Mouse (Mus musculus) liver, embryonic 14.5 days (tissue): ENCODE data around the gene 2310011J03Rik. TPM values are rescaled to one million over a fixed set of nuclear protein-coding genes. Genes with fewer than 3 reads are reported as not detected.

Experiments
- ATAC-seq: fragments of 200-750 bp; cut with Nextera tagmentation; 2 replicates; pipeline ENCODE4 v1.8.0; 2017; ENCODE audit warnings: moderate number of reproducible peaks, mild to moderate bottlenecking, moderate library complexity; ENCODE audit not compliant: insufficient read depth
- DNase-seq, 3 experiments: peaks; one replicate each; pipeline ENCODE4 v3.0.0-alpha.2; 2012 to 2013; ENCODE audit warnings: low read depth in 3 of 3, low spot score in 3 of 3
- H3K27ac ChIP-seq: fragments of 300-500 bp; sonication (generic); 2 replicates; pipeline ENCODE4 v1.5.1; 2014; ENCODE audit warnings: moderate library complexity, mild to moderate bottlenecking, control low read depth, inconsistent platforms
- H3K27me3 ChIP-seq: fragments of 300-500 bp; sonication (generic); 2 replicates; pipeline ENCODE4 v1.6.1; 2014; ENCODE audit warnings: mild to moderate bottlenecking, low read length, moderate library complexity; ENCODE audit not compliant: control insufficient read depth, insufficient read depth
- H3K36me3 ChIP-seq: fragments of 300-500 bp; sonication (generic); replicated peaks from 2 replicates; pipeline ENCODE4 v1.6.1; 2014; ENCODE audit warnings: low read depth; ENCODE audit not compliant: control insufficient read depth, insufficient read depth
- H3K4me1 ChIP-seq, 2 experiments: fragments of 200-500 bp in 1 of 2; fragments of 300-500 bp in 1 of 2; sonication (generic) in 1 of 2; replicated peaks; 2 replicates each; pipeline ENCODE4 v1.6.1; 2012 to 2014; ENCODE audit warnings: antibody characterized with exemption in 1 of 2, inconsistent platforms in 1 of 2, low read length in 1 of 2; ENCODE audit not compliant: control insufficient read depth in 2 of 2, insufficient read depth in 2 of 2
- H3K4me2 ChIP-seq: fragments of 300-500 bp; sonication (generic); 2 replicates; pipeline ENCODE4 v1.6.1; 2014; ENCODE audit warnings: low read depth, mild to moderate bottlenecking, control low read depth, moderate library complexity
- H3K4me3 ChIP-seq, 2 experiments: fragments of 200-500 bp in 1 of 2; fragments of 300-500 bp in 1 of 2; sonication (generic) in 1 of 2; 2 replicates each; pipeline ENCODE4 v1.5.1; 2012 to 2014; ENCODE audit warnings: low read depth in 2 of 2, low read length in 2 of 2, mild to moderate bottlenecking in 2 of 2, control low read depth in 1 of 2, inconsistent platforms in 1 of 2, moderate library complexity in 1 of 2; ENCODE audit not compliant: insufficient read depth in 1 of 2
- H3K9ac ChIP-seq: fragments of 300-500 bp; sonication (generic); replicated peaks from 2 replicates; pipeline ENCODE4 v1.6.1; 2014; ENCODE audit warnings: mild to moderate bottlenecking, control low read depth, moderate library complexity
- H3K9me3 ChIP-seq: fragments of 300-500 bp; sonication (generic); 2 replicates; pipeline ENCODE4 v1.6.1; 2016; ENCODE audit warnings: low read length, mixed read lengths; ENCODE audit not compliant: control insufficient read depth
- CTCF ChIP-seq: IDR thresholded peaks from 2 replicates; pipeline ENCODE4 v1.5.1; 2016; ENCODE audit warnings: antibody characterized with exemption, low read depth, control low read depth
- EP300 ChIP-seq: IDR thresholded peaks from 2 replicates; pipeline ENCODE4 v1.6.1; 2016; ENCODE audit warnings: antibody characterized with exemption, low read depth
- WGBS: fragments of 180-500 bp; shearing (Covaris S2); extraction: QIAGEN DNeasy Blood & Tissue Kit; methylation state at CpG from one replicate; pipeline ENCODE4 v1.1.7; 2014; ENCODE audit not compliant: insufficient replicate concordance; 5-methylcytosine and 5-hydroxymethylcytosine counted together
- polyA plus RNA-seq, 2 experiments: library from polyadenylated mRNA; depleted of rRNA in 1 of 2; stranded (reverse) in 1 of 2; unstranded in 1 of 2; fragments of >200 nt; fragmentation: Nextera tagmentation in 1 of 2; extraction: Ambion mirVana in 1 of 2; gene quantifications; 2 replicates each; pipeline versions ENCODE4 v1.2.1 to v1.2.3; 2012 to 2014

2310011J03Rik gene
- polyA plus RNA-seq, 2 experiments, result 24.3 to 29.5 TPM

GRCm38 (mm10) chr10:80330888-80331287, 10.6 kb upstream of the 2310011J03Rik start:
- peak overlapping the region; percentile 91 for H3K4me2 ChIP-seq
- TF ChIP-seq EP300 (no peak), CTCF (no peak)
- H3K4me3 ChIP-seq, result peak overlapping the region; percentile 42 to 66
- no peak for ATAC-seq
- no peak for DNase-seq
- H3K4me1 ChIP-seq, result peaks cover 30 to 38% of the 10 kb centered on the region in 2 experiments
- no peaks in the 10 kb centered on the region for H3K9me3 ChIP-seq
- H3K27me3 ChIP-seq, result no peaks in the 10 kb centered on the region
- WGBS, result 66% methylated on average over 2 of the region's 2 CpGs
- H3K27ac ChIP-seq, result peak overlapping the region; percentile 88
- H3K9ac ChIP-seq, result peak overlapping the region; percentile 63
- H3K36me3 ChIP-seq, result peaks cover 7% of the 10 kb centered on the region

- peaks cover 30 to 38% of the 10 kb centered on the region in 2 experiments for H3K4me1 ChIP-seq
- WGBS, result under 1% methylated on average over 41 of the region's 41 CpGs
- ATAC-seq, result no peak
- no peaks in the 10 kb centered on the region for H3K27me3 ChIP-seq
- peak overlapping the region; percentile 88 for H3K27ac ChIP-seq
- H3K36me3 ChIP-seq, result no peaks in the 10 kb centered on the region; the same call in 1 of the 2 replicates
- peak overlapping the region; percentile 63 for H3K9ac ChIP-seq
- peak overlapping the region; percentile 42 to 66 for H3K4me3 ChIP-seq
- TF ChIP-seq CTCF (no peak), EP300 (no peak)
- H3K4me2 ChIP-seq, result peak overlapping the region; percentile 91
- no peak for DNase-seq
- no peaks in the 10 kb centered on the region for H3K9me3 ChIP-seq
Measured at GRCm38 (mm10) chr10:80330084-80330483, 9.7 kb upstream of the 2310011J03Rik start.

- H3K9ac ChIP-seq, result peak within 1 kb of the TSS; percentile 63
- peak; percentile 92 to 96 (median 95) for DNase-seq
- no peaks in the 10 kb centered on the region; the same call in 1 of the 2 replicates for H3K36me3 ChIP-seq
- peaks cover 30 to 38% of the 10 kb centered on the region in 2 experiments for H3K4me1 ChIP-seq
- WGBS, result 6% methylated on average over 36 of the region's 36 CpGs
- ATAC-seq, result peak; percentile 85
- no peak for TF ChIP-seq EP300
- no peak for TF ChIP-seq CTCF
- H3K27me3 ChIP-seq, result no peaks in the 10 kb centered on the region
- H3K4me2 ChIP-seq, result peak within 1 kb of the TSS; percentile 91
- peak within 1 kb of the TSS; percentile 88 for H3K27ac ChIP-seq
- peak within 1 kb of the TSS; percentile 42 to 66 for H3K4me3 ChIP-seq
- no peaks in the 10 kb centered on the region for H3K9me3 ChIP-seq
Measured at GRCm38 (mm10) chr10:80329273-80330081, 9.1 kb upstream of the 2310011J03Rik start, which contains the start of the genes Pcsk4 and Reep6. Gene Pcsk4 (minus strand): TSS chr10:80329498. Gene Reep6 (plus strand): TSS chr10:80329953.

- TF ChIP-seq EP300 (no peak), CTCF (no peak)
- H3K36me3 ChIP-seq, result no peaks in the 10 kb centered on the region
- no peaks in the 10 kb centered on the region for H3K9me3 ChIP-seq
- H3K27ac ChIP-seq, result no peak overlapping the region
- ATAC-seq (no peak), DNase-seq (no peak)
- H3K4me3 ChIP-seq, result no peak overlapping the region
- no peak overlapping the region for H3K4me2 ChIP-seq
- WGBS, result 78% methylated on average over 21 of the region's 21 CpGs
- peaks cover 5 to 12% of the 10 kb centered on the region in 2 experiments for H3K4me1 ChIP-seq
- H3K27me3 ChIP-seq, result no peaks in the 10 kb centered on the region
- H3K9ac ChIP-seq, result no peak overlapping the region
Measured at GRCm38 (mm10) chr10:80325045-80325444, 4.7 kb upstream of the 2310011J03Rik start.
